In the genomic region with DNA sequence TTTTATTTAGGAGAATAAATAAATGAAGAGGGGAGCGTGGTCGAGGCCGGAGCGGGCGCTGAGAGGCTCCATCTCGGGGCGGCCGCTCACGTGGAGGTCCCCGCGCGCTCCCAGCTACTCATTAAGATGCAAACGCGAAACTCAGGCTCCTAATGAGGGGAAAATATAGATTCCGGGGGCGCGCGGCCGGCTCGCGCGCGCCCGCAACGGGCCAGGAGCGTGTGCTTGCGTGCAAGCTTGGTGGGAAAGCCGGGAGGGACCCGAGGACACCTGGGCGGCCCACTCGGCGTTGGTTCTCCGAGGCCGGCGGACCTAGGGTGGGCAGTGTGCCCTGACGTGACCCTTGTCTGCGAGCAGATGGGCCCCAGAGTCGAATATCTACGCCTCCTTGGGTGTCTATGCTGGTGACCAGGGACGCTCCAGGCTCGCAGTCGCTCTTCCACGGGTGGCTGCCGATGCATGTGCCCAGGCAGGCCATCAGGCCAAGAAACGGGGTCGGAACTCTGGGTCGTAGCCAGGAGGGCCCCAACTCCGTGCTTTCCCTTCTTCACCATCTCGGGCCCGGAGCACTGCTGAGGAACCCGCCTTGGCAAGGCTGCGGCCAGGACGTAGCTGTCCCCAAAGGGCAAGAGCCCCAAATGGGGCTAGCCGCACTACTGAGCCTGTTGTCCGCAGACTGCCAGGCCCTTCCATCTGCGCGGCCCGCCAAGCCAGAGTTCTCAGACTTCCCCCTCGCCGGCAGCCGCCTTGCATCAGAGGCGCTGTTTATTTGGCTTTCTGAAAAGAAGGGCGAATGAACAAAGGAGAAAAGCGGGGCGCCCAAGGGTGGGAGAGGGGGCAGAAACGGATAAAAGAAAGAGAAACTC, we compare ENCODE assay signal across 8 mouse cellular contexts. TPM values are rescaled to one million over a fixed set of nuclear protein-coding genes. Genes with fewer than 3 reads are reported as not detected.
DNase-seq lines count a peak whose midpoint lies in the region; ATAC-seq lines count a peak whose summit lies in the region.

No protein-coding gene starts in this region.

- ATAC-seq in hindbrain, embryonic 14.5 days (ENCODE audit: low FRiP score), result peak; percentile 10

- under 1% methylated on average over 66 of the region's 66 CpGs for WGBS in hindbrain, embryonic 14.5 days
- WGBS in macrophage (ENCODE audit: missing documents), result 3% methylated on average over 66 of the region's 66 CpGs

- peaks cover 47% of the 10 kb centered on the region for H3K4me1 ChIP-seq in hindbrain, embryonic 14.5 days (replicated peaks; ENCODE audit: control insufficient read depth, insufficient read depth, low read length)

- no peaks in the 10 kb centered on the region for H3K9me3 ChIP-seq in hindbrain, embryonic 14.5 days (ENCODE audit: control insufficient read depth, low read length)

- H3K4me2 ChIP-seq in hindbrain, embryonic 14.5 days (replicated peaks), result peak overlapping the region; percentile 83

- H3K79me2 ChIP-seq in macrophage (ENCODE audit: inconsistent target), result peaks cover 28% of the 10 kb centered on the region; the same call in 1 of the 2 replicates

- H3K27ac ChIP-seq in hindbrain, embryonic 14.5 days, result peak overlapping the region; percentile 83
- H3K27ac ChIP-seq in macrophage, result peak overlapping the region; percentile 68

- H3K36me3 ChIP-seq in hindbrain, embryonic 14.5 days (replicated peaks; ENCODE audit: control insufficient read depth, insufficient read depth), result 0 out of 2 replicates have a peak, but pooled peaks cover 3% of the 10 kb centered on the region
- no peaks in the 10 kb centered on the region for H3K36me3 ChIP-seq in macrophage (ENCODE audit: inconsistent target)

- peak overlapping the region; percentile 91 for H3K4me3 ChIP-seq in hindbrain, embryonic 14.5 days (replicated peaks; ENCODE audit: low read length)
- peak overlapping the region; percentile 12; the same call in 1 of the 2 replicates for H3K4me3 ChIP-seq in macrophage (ENCODE audit: inconsistent target)

- H3K9ac ChIP-seq in hindbrain, embryonic 14.5 days, result peak overlapping the region; percentile 57

- H3K27me3 ChIP-seq in hindbrain, embryonic 14.5 days (ENCODE audit: control insufficient read depth, insufficient read depth, low read length), result no peaks in the 10 kb centered on the region; the same call in 1 of the 2 replicates

- DNase-seq in T-cell, adult 2 months (ENCODE audit: low spot score), result peak; percentile 37
- peak; percentile 79 to 89 for DNase-seq in cerebellum, postnatal 14 days
- peak; percentile 69 to 72 for DNase-seq in frontal cortex, postnatal 36 days (ENCODE audit: low spot score in 2 of 2)
- DNase-seq in hindbrain, embryonic 14.5 days (ENCODE audit: low spot score), result peak; percentile 52
- DNase-seq in left cerebral cortex, adult 8-10 months (ENCODE audit: low spot score in 2 of 2), result peak; percentile 53 to 74
- peak; percentile 86 to 89 for DNase-seq in right cerebral cortex, postnatal 10 days (ENCODE audit: low spot score in 2 of 2)
- peak; percentile 52 for DNase-seq in urinary bladder, postnatal 25 days (ENCODE audit: low spot score)

RNA-seq across cellular contexts. Expression of a gene that starts 1.0 kb away (rescaled TPM):
- polyA plus RNA-seq in hindbrain, embryonic 14.5 days (2014; fragmentation: Nextera tagmentation; extraction: Ambion mirVana), result 22.4 and 23.9 TPM in 2 replicates
- total RNA-seq in left cerebral cortex, adult 8-10 months (2022), result 10 to 100 TPM; 37.4 to 53.8 (median 44.7) TPM
- total RNA-seq in macrophage (2018; cell fraction: chromatin; rRNA removed), result 100 to 1,000 TPM in 13 of 26 experiments, 10 to 100 TPM in 13; 45.3 to 345 (median 100) TPM
- 10 to 100 TPM; 27.7 to 77.5 (median 41.6) TPM for total RNA-seq in macrophage (2018; cell fraction: cytosol; rRNA removed)
- total RNA-seq in macrophage (2018; cell fraction: nucleus; rRNA removed), result 100 to 1,000 TPM in 4 of 26 experiments, 10 to 100 TPM in 22; 59.9 to 295 (median 75.3) TPM
- 31.3 to 59.0 TPM (median 39.4 TPM) in 3 replicates for polyA plus RNA-seq in macrophage (2018)

Comparison
In these comparisons a context has a peak if more than half of its experiments do, and no peak if none do; other contexts are left out.
1. Peak in every context shown above with its lines: DNase-seq, ATAC-seq, H3K4me3 ChIP-seq and H3K27ac ChIP-seq.
2. DNase-seq: peak in every context shown above with its lines; median percentile 88 in right cerebral cortex, postnatal 10 days; 84 in cerebellum, postnatal 14 days; 70 in frontal cortex, postnatal 36 days; 64 in left cerebral cortex, adult 8-10 months; 52 in hindbrain, embryonic 14.5 days; 52 in urinary bladder, postnatal 25 days; 37 in T-cell, adult 2 months.